Mouse (Mus musculus) liver, embryonic 14.5 days (tissue): ENCODE results near the gene Inhbe.

ENCODE experiments used
- CTCF ChIP-seq: IDR thresholded peaks from 2 replicates; pipeline ENCODE4 v1.5.1; 2016; ENCODE audit warnings: antibody characterized with exemption, low read depth, control low read depth
- EP300 ChIP-seq: IDR thresholded peaks from 2 replicates; pipeline ENCODE4 v1.6.1; 2016; ENCODE audit warnings: antibody characterized with exemption, low read depth

- no peak for TF ChIP-seq EP300
- peak; percentile 94 for TF ChIP-seq CTCF
Measured at GRCm38 (mm10) chr10:127341891-127342639, 12.1 kb downstream of the Inhbe start, which contains the start of gene Gli1.
